Mouse (Mus musculus) left cerebral cortex, adult 9 months (tissue): ENCODE results near the gene Olfr177.

Source experiments
- DNase-seq, 2 experiments: peaks; one replicate each; pipeline ENCODE4 v3.0.0; 2022; ENCODE audit warnings: low spot score in 2 of 2

The Olfr177 gene

GRCm38 (mm10) chr16:58874668-58875067 lies at the start of gene Olfr177:
Gene Olfr177 (minus strand): TSS chr16:58874768.
- no peak for DNase-seq

- no peak for DNase-seq
Measured at GRCm38 (mm10) chr16:58891963-58892362, 17.4 kb upstream of the Olfr177 start, which contains the start of gene Olfr178. Gene Olfr178 (minus strand): TSS chr16:58892063.

- DNase-seq, result no peak
Measured at GRCm38 (mm10) chr16:58884416-58884815, 9.8 kb upstream of the Olfr177 start.

GRCm38 (mm10) chr16:58861479-58861878 lies 13.1 kb downstream of the Olfr177 start:
- no peak for DNase-seq

GRCm38 (mm10) chr16:58860032-58860737 lies 14.4 kb downstream of the Olfr177 start:
- DNase-seq, result no peak

GRCm38 (mm10) chr16:58826732-58827319 lies 47.7 kb downstream of the Olfr177 start, which contains the start of gene Olfr175-ps1:
Gene Olfr175-ps1 (minus strand): TSS chr16:58826782.
- DNase-seq, result no peak
